Mouse (Mus musculus): Measurements from ENCODE around the gene Bex6. TPM values are rescaled to one million over a fixed set of nuclear protein-coding genes. Genes with fewer than 3 reads are reported as not detected.

The Bex6 gene
- polyA plus RNA-seq, 1 experiment: not detected

Other genes starting within 250 kb of the Bex6 start
- gene Pigz, start 246.0 kb upstream of the Bex6 start, polyA plus RNA-seq (2011; ENCODE audit: insufficient read depth, insufficient read length, low read depth, missing spikeins): not detected in 2 replicates
- gene 0610012G03Rik, start 231.3 kb upstream of the Bex6 start, polyA plus RNA-seq (2011; ENCODE audit: insufficient read depth, insufficient read length, low read depth, missing spikeins): 15.6 and 17.7 TPM in 2 replicates
- 84.8 and 90.2 TPM in 2 replicates for gene Ncbp2, start 231.3 kb upstream of the Bex6 start, polyA plus RNA-seq (2011; ENCODE audit: insufficient read depth, insufficient read length, low read depth, missing spikeins)
- gene Senp5, start 176.5 kb upstream of the Bex6 start, polyA plus RNA-seq (2011; ENCODE audit: insufficient read depth, insufficient read length, low read depth, missing spikeins): 23.5 and 25.6 TPM in 2 replicates
- 76.8 and 81.0 TPM in 2 replicates for gene Pak2, start 100.5 kb upstream of the Bex6 start, polyA plus RNA-seq (2011; ENCODE audit: insufficient read depth, insufficient read length, low read depth, missing spikeins)
- 69.1 and 69.2 TPM in 2 replicates for gene Pigx, start 80.1 kb upstream of the Bex6 start, polyA plus RNA-seq (2011; ENCODE audit: insufficient read depth, insufficient read length, low read depth, missing spikeins)
- gene Cep19, start 80.0 kb upstream of the Bex6 start, polyA plus RNA-seq (2011; ENCODE audit: insufficient read depth, insufficient read length, low read depth, missing spikeins): 12.7 and 13.0 TPM in 2 replicates
- 0.61 and 1.1 TPM in 2 replicates for gene Nrros, start 14.2 kb upstream of the Bex6 start, polyA plus RNA-seq (2011; ENCODE audit: insufficient read depth, insufficient read length, low read depth, missing spikeins)
- gene Fbxo45, start 67.3 kb downstream of the Bex6 start, polyA plus RNA-seq (2011; ENCODE audit: insufficient read depth, insufficient read length, low read depth, missing spikeins): 15.5 and 16.0 TPM in 2 replicates
- gene Wdr53, start 67.4 kb downstream of the Bex6 start, polyA plus RNA-seq (2011; ENCODE audit: insufficient read depth, insufficient read length, low read depth, missing spikeins): 15.9 and 17.5 TPM in 2 replicates
- not detected in 2 replicates for gene Smco1, start 91.6 kb downstream of the Bex6 start, polyA plus RNA-seq (2011; ENCODE audit: insufficient read depth, insufficient read length, low read depth, missing spikeins)
- 27.2 and 31.0 TPM in 2 replicates for gene Rnf168, start 97.6 kb downstream of the Bex6 start, polyA plus RNA-seq (2011; ENCODE audit: insufficient read depth, insufficient read length, low read depth, missing spikeins)
- gene Ubxn7, start 152.4 kb downstream of the Bex6 start, polyA plus RNA-seq (2011; ENCODE audit: insufficient read depth, insufficient read length, low read depth, missing spikeins): 98.6 and 108 TPM in 2 replicates
- not detected in 2 replicates for gene Tm4sf19, start 220.7 kb downstream of the Bex6 start, polyA plus RNA-seq (2011; ENCODE audit: insufficient read depth, insufficient read length, low read depth, missing spikeins)
- gene Tctex1d2, start 239.9 kb downstream of the Bex6 start, polyA plus RNA-seq (2011; ENCODE audit: insufficient read depth, insufficient read length, low read depth, missing spikeins): 36.6 and 37.9 TPM in 2 replicates

All from ES-Bruce4 (cell line).